Mouse (Mus musculus): Measurements from ENCODE around the gene Trip6.
A peak's percentile ranks its signal among the peaks of the same experiment; 100 is the strongest.

DNA sequence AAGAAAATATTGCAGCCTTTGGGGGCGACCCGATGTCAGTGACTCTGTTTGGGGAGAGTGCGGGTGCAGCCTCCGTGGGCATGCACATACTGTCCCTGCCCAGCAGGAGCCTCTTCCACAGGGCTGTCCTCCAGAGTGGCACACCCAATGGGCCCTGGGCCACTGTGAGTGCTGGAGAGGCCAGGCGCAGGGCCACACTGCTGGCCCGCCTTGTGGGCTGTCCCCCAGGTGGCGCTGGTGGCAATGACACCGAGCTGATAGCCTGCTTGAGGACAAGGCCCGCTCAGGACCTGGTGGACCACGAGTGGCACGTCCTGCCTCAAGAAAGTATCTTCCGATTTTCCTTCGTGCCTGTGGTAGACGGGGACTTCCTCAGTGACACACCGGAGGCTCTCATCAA lies 23.5 kb downstream of the Trip6 start:
- TF ChIP-seq CTCF (IDR thresholded peaks at IDR 0.05; ENCODE audit: borderline replicate concordance, insufficient read depth, low read length): peak; percentile 43
- TF ChIP-seq POLR2A (IDR thresholded peaks at IDR 0.05; ENCODE audit: low read depth, low read length): no peak
